Mouse (Mus musculus) MEL (cell line): ENCODE measurements around the gene Wdr45b. TPM values are rescaled to one million over a fixed set of nuclear protein-coding genes. Genes with fewer than 3 reads are reported as not detected.

ENCODE experiments used
- DNase-seq: peaks from one replicate; pipeline ENCODE4 v3.0.0; 2011; ENCODE audit warnings: low read depth, low spot score
- H3K27ac ChIP-seq: 2 replicates; pipeline ENCODE4 v1.5.1; 2012; ENCODE audit warnings: low read depth, mild to moderate bottlenecking, control low read depth, low read length, moderate library complexity; ENCODE audit not compliant: control insufficient read depth
- H3K27me3 ChIP-seq, 2 experiments: fragments of 150-350 bp in 1 of 2; sonication (generic) in 1 of 2; 2 replicates each; pipeline ENCODE4 v1.6.1; 2012; ENCODE audit warnings: low read length in 2 of 2, mild to moderate bottlenecking in 2 of 2, improper control_type of control experiment in 1 of 2, moderate library complexity in 1 of 2; ENCODE audit not compliant: insufficient read depth in 2 of 2, control insufficient read depth in 1 of 2
- H3K36me3 ChIP-seq, 2 experiments: 2 replicates each; pipeline ENCODE4 v1.6.1; 2012 to 2014; ENCODE audit warnings: low read length in 2 of 2, improper control_type of control experiment in 1 of 2, inconsistent platforms in 1 of 2, mild to moderate bottlenecking in 1 of 2; ENCODE audit not compliant: insufficient read depth in 2 of 2, control insufficient read depth in 1 of 2
- H3K4me1 ChIP-seq, 2 experiments: fragments of 150-350 bp in 1 of 2; sonication (generic) in 1 of 2; 2 replicates each; pipeline ENCODE4 v1.6.1; 2012; ENCODE audit warnings: low read length in 2 of 2, improper control_type of control experiment in 1 of 2, mild to moderate bottlenecking in 1 of 2; ENCODE audit not compliant: insufficient read depth in 2 of 2, control insufficient read depth in 1 of 2
- H3K4me3 ChIP-seq, 2 experiments: fragments of 150-350 bp in 1 of 2; sonication (generic) in 1 of 2; 2 replicates each; pipeline ENCODE4 v1.5.1; 2012; ENCODE audit warnings: low read depth in 2 of 2, low read length in 2 of 2, mild to moderate bottlenecking in 2 of 2, moderate library complexity in 2 of 2, control low read depth in 1 of 2, improper control_type of control experiment in 1 of 2; ENCODE audit not compliant: control insufficient read depth in 1 of 2, insufficient read depth in 1 of 2
- H3K79me2 ChIP-seq: 2 replicates; pipeline ENCODE4 v1.6.1; 2012; ENCODE audit warnings: mild to moderate bottlenecking, low read length, moderate library complexity; ENCODE audit not compliant: control insufficient read depth, poor library complexity, insufficient read depth
- H3K9ac ChIP-seq: 2 replicates; pipeline ENCODE4 v1.6.1; 2012; ENCODE audit warnings: low read depth, mild to moderate bottlenecking, control low read depth, low read length, moderate library complexity; ENCODE audit not compliant: control insufficient read depth, poor library complexity, severe bottlenecking
- H3K9me3 ChIP-seq: fragments of 150-350 bp; sonication (generic); replicated peaks from 2 replicates; pipeline ENCODE4 v1.6.1; 2012; ENCODE audit warnings: mild to moderate bottlenecking, low read length, improper control_type of control experiment, moderate library complexity; ENCODE audit not compliant: insufficient read depth
- BHLHE40 ChIP-seq: IDR thresholded peaks from 2 replicates; pipeline ENCODE4 v1.6.1; 2012; ENCODE audit warnings: low read depth, mild to moderate bottlenecking, inconsistent platforms, low read length, improper control_type of control experiment, borderline replicate concordance
- CHD1 ChIP-seq: IDR thresholded peaks from 2 replicates; pipeline ENCODE4 v1.6.1; 2012; ENCODE audit warnings: low read depth, mild to moderate bottlenecking, inconsistent platforms, low read length, improper control_type of control experiment
- CHD2 ChIP-seq: IDR thresholded peaks from 2 replicates; pipeline ENCODE4 v1.6.1; 2011; ENCODE audit warnings: low read length, improper control_type of control experiment
- CTCF ChIP-seq, 3 experiments: IDR thresholded peaks in 2 of 3; conservative IDR thresholded peaks in 1 of 3; 2 replicates each; pipeline ENCODE4 v1.5.1; 2011 to 2012; ENCODE audit warnings: low read length in 3 of 3, low read depth in 2 of 3, mild to moderate bottlenecking in 2 of 3, improper control_type of control experiment in 1 of 3, inconsistent platforms in 1 of 3, mixed read lengths in 1 of 3, moderate library complexity in 1 of 3; ENCODE audit not compliant: control insufficient read depth in 1 of 3, insufficient read depth in 1 of 3, poor library complexity in 1 of 3, severe bottlenecking in 1 of 3
- E2F4 ChIP-seq: IDR thresholded peaks from 2 replicates; pipeline ENCODE4 v1.6.1; 2011; ENCODE audit warnings: low read depth, low read length, improper control_type of control experiment, borderline replicate concordance
- ELF1 ChIP-seq: IDR thresholded peaks from 2 replicates; pipeline ENCODE4 v1.6.1; 2014; ENCODE audit warnings: low read depth, mild to moderate bottlenecking, inconsistent platforms, low read length, improper control_type of control experiment, moderate library complexity
- EP300 ChIP-seq, 2 experiments: IDR thresholded peaks; 2 replicates each; pipeline ENCODE4 v1.6.1; 2011; ENCODE audit warnings: improper control_type of control experiment in 2 of 2, low read length in 2 of 2, low read depth in 1 of 2, mild to moderate bottlenecking in 1 of 2
- ETS1 ChIP-seq: IDR thresholded peaks from 2 replicates; pipeline ENCODE4 v1.6.1; 2012; ENCODE audit warnings: low read depth, mild to moderate bottlenecking, inconsistent platforms, low read length, improper control_type of control experiment, moderate library complexity
- GABPA ChIP-seq: IDR thresholded peaks from 2 replicates; pipeline ENCODE4 v1.6.1; 2012; ENCODE audit warnings: low read depth, mild to moderate bottlenecking, inconsistent platforms, low read length, improper control_type of control experiment, moderate library complexity
- GATA1 ChIP-seq: IDR thresholded peaks from 2 replicates; pipeline ENCODE4 v1.6.1; 2011; ENCODE audit warnings: low read depth, low read length, improper control_type of control experiment
- HCFC1 ChIP-seq: IDR thresholded peaks from 2 replicates; pipeline ENCODE4 v1.6.1; 2012; ENCODE audit warnings: low read depth, mild to moderate bottlenecking, inconsistent platforms, low read length, improper control_type of control experiment, moderate library complexity
- JUND ChIP-seq: IDR thresholded peaks from 2 replicates; pipeline ENCODE4 v1.6.1; 2011; ENCODE audit warnings: low read depth, mild to moderate bottlenecking, improper control_type of control experiment, low read length
- KAT2A ChIP-seq: conservative IDR thresholded peaks from 2 replicates; pipeline ENCODE4 v1.6.1; 2012; ENCODE audit warnings: low read depth, low read length, improper control_type of control experiment, inconsistent platforms
- MAFK ChIP-seq: IDR thresholded peaks from 2 replicates; pipeline ENCODE4 v1.6.1; 2011; ENCODE audit warnings: low read depth, mild to moderate bottlenecking, low read length, improper control_type of control experiment, borderline replicate concordance
- MAX ChIP-seq: IDR thresholded peaks from 2 replicates; pipeline ENCODE4 v1.6.1; 2011; ENCODE audit warnings: low read length, improper control_type of control experiment
- MEF2A ChIP-seq: IDR thresholded peaks from 2 replicates; pipeline ENCODE4 v1.6.1; 2014; ENCODE audit warnings: low read depth, mild to moderate bottlenecking, inconsistent platforms, low read length, improper control_type of control experiment; ENCODE audit not compliant: poor library complexity, insufficient replicate concordance, severe bottlenecking; ENCODE audit errors: extremely low read depth
- MXI1 ChIP-seq: IDR thresholded peaks from 2 replicates; pipeline ENCODE4 v1.6.1; 2011; ENCODE audit warnings: mild to moderate bottlenecking, low read depth, low read length, improper control_type of control experiment
- MYB ChIP-seq: IDR thresholded peaks from 2 replicates; pipeline ENCODE4 v1.6.1; 2011; ENCODE audit warnings: mild to moderate bottlenecking, low read depth, low read length, improper control_type of control experiment
- MYC ChIP-seq: IDR thresholded peaks from 2 replicates; pipeline ENCODE4 v1.6.1; 2011; ENCODE audit warnings: low read depth, mild to moderate bottlenecking, low read length, improper control_type of control experiment, moderate library complexity
- NELFE ChIP-seq: IDR thresholded peaks from 2 replicates; pipeline ENCODE4 v1.6.1; 2011; ENCODE audit warnings: low read depth, low read length, improper control_type of control experiment
- NRF1 ChIP-seq: IDR thresholded peaks from 2 replicates; pipeline ENCODE4 v1.6.1; 2014; ENCODE audit warnings: low read depth, mild to moderate bottlenecking, inconsistent platforms, low read length, improper control_type of control experiment, moderate library complexity; ENCODE audit not compliant: poor library complexity, insufficient read depth, severe bottlenecking
- POLR2A ChIP-seq, 2 experiments: IDR thresholded peaks; 2 replicates each; pipeline ENCODE4 v1.6.1; 2011 to 2012; ENCODE audit warnings: low read length in 2 of 2, mild to moderate bottlenecking in 2 of 2, control low read depth in 1 of 2, improper control_type of control experiment in 1 of 2, low read depth in 1 of 2, moderate library complexity in 1 of 2; ENCODE audit not compliant: control insufficient read depth in 1 of 2, insufficient read depth in 1 of 2, poor library complexity in 1 of 2
- POLR2AphosphoS2 ChIP-seq: IDR thresholded peaks from 2 replicates; pipeline ENCODE4 v1.6.1; 2011; ENCODE audit warnings: low read length, improper control_type of control experiment
- POLR2AphosphoS5 ChIP-seq: IDR thresholded peaks from 2 replicates; pipeline ENCODE4 v1.6.1; 2012; ENCODE audit warnings: low read depth, borderline replicate concordance, mild to moderate bottlenecking, inconsistent platforms, low read length, moderate library complexity, mixed read lengths
- RAD21 ChIP-seq: IDR thresholded peaks from 2 replicates; pipeline ENCODE4 v1.6.1; 2011; ENCODE audit warnings: mild to moderate bottlenecking, low read depth, low read length, improper control_type of control experiment
- RCOR1 ChIP-seq: IDR thresholded peaks from 2 replicates; pipeline ENCODE4 v1.6.1; 2012; ENCODE audit warnings: low read depth, mild to moderate bottlenecking, inconsistent platforms, low read length, improper control_type of control experiment
- SIN3A ChIP-seq: IDR thresholded peaks from 2 replicates; pipeline ENCODE4 v1.6.1; 2012; ENCODE audit warnings: low read length, improper control_type of control experiment, inconsistent platforms
- SMC3 ChIP-seq: IDR thresholded peaks from 2 replicates; pipeline ENCODE4 v1.6.1; 2011; ENCODE audit warnings: low read depth, low read length, improper control_type of control experiment
- TAL1 ChIP-seq: IDR thresholded peaks from 2 replicates; pipeline ENCODE4 v1.6.1; 2012; ENCODE audit warnings: mild to moderate bottlenecking, inconsistent platforms, low read length, moderate library complexity, mixed read lengths
- TBP ChIP-seq: IDR thresholded peaks from 2 replicates; pipeline ENCODE4 v1.8.0; 2011; ENCODE audit warnings: low read depth, low read length, improper control_type of control experiment
- TCF12 ChIP-seq: IDR thresholded peaks from 2 replicates; pipeline ENCODE4 v1.6.1; 2014; ENCODE audit warnings: low read depth, mild to moderate bottlenecking, inconsistent platforms, low read length, improper control_type of control experiment, moderate library complexity
- UBTF ChIP-seq: IDR thresholded peaks from 2 replicates; pipeline ENCODE4 v1.6.1; 2012; ENCODE audit warnings: low read depth, mild to moderate bottlenecking, inconsistent platforms, low read length, improper control_type of control experiment, moderate library complexity, borderline replicate concordance; ENCODE audit not compliant: insufficient read depth
- USF1 ChIP-seq: IDR thresholded peaks from 2 replicates; pipeline ENCODE4 v1.6.1; 2014; ENCODE audit warnings: low read depth, mild to moderate bottlenecking, inconsistent platforms, low read length, improper control_type of control experiment, moderate library complexity
- USF2 ChIP-seq, 2 experiments: IDR thresholded peaks; 2 replicates each; pipeline ENCODE4 v1.6.1; 2011 to 2012; ENCODE audit warnings: improper control_type of control experiment in 2 of 2, low read length in 2 of 2, borderline replicate concordance in 1 of 2, inconsistent platforms in 1 of 2, low read depth in 1 of 2, mild to moderate bottlenecking in 1 of 2; ENCODE audit not compliant: insufficient read depth in 1 of 2
- ZC3H11A ChIP-seq: IDR thresholded peaks from 2 replicates; pipeline ENCODE4 v1.6.1; 2012; ENCODE audit warnings: low read depth, mild to moderate bottlenecking, inconsistent platforms, low read length, improper control_type of control experiment
- ZKSCAN1 ChIP-seq: IDR thresholded peaks from 2 replicates; pipeline ENCODE4 v1.6.1; 2012; ENCODE audit warnings: low read depth, mild to moderate bottlenecking, inconsistent platforms, low read length, improper control_type of control experiment, moderate library complexity
- ZMIZ1 ChIP-seq: IDR thresholded peaks from 2 replicates; pipeline ENCODE4 v1.6.1; 2012; ENCODE audit warnings: low read depth, mild to moderate bottlenecking, inconsistent platforms, low read length, improper control_type of control experiment, moderate library complexity
- ZNF384 ChIP-seq: IDR thresholded peaks from 2 replicates; pipeline ENCODE4 v1.6.1; 2012; ENCODE audit warnings: low read depth, mild to moderate bottlenecking, inconsistent platforms, low read length, improper control_type of control experiment
- polyA plus RNA-seq, 2 experiments: library from polyadenylated mRNA; stranded (reverse) in 1 of 2; unstranded in 1 of 2; fragments of >175 nt in 1 of 2; fragments of >200 nt in 1 of 2; gene quantifications; 2 replicates each; pipeline versions ENCODE4 v1.2.1 to v1.2.4; 2012; ENCODE audit warnings: low replicate concordance in 2 of 2, low read depth in 1 of 2; ENCODE audit not compliant: insufficient read length in 2 of 2, insufficient read depth in 1 of 2, missing spikeins in 1 of 2
- total RNA-seq: library from RNA; depleted of rRNA; stranded (reverse); fragments of 300-350 nt; gene quantifications from 2 replicates; pipeline ENCODE4 v1.2.3, GENCODE M21; 2012

The Wdr45b gene
- total and polyA plus RNA-seq, 3 experiments, result 39.3 to 41.9 TPM; not detected in 1

DNA sequence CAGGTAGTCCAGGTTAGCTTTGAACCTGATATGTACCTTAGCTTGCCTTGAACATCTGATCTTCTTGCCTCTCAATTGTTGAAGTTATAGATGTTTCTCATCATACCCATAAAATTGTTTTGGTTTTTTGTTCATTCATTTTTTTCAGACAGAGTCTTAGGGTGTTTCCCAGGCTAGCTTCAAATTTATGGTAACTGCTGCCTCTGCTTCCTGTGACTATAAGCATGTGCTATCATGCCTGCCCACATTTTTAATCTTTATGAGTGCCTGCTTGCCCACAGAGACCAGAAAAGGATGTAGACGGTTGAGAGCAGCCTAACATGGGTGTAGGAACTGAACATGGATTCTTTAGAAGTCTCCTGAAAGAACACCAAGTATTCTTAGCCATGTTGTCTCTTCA lies 14.5 kb upstream of the Wdr45b start:
- Histone ChIP-seq H3K27me3 (no peaks in the 10 kb centered on the region), H3K27ac (peak overlapping the region; percentile 81), H3K79me2 (no peaks in the 10 kb centered on the region), H3K4me1 (peaks cover 9 to 11% of the 10 kb centered on the region in 2 experiments), H3K9ac (no peak overlapping the region), H3K4me3 (no peak overlapping the region), H3K9me3 (no peaks in the 10 kb centered on the region), H3K36me3 (peaks cover 0 to 5% of the 10 kb centered on the region in 2 experiments; a peak in 2 of 4 replicates)
- peak; percentile 86 for DNase-seq
- TF ChIP-seq RCOR1 (peak; percentile 68; the same call in 1 of the 2 replicates), MXI1 (peak; percentile 62; the same call in 1 of the 2 replicates), ZKSCAN1 (no peak), TBP (peak; percentile 48; the same call in 1 of the 2 replicates), ZMIZ1 (no peak), UBTF (no peak), GABPA (no peak), ETS1 (peak; percentile 75), HCFC1 (peak; percentile 58), CTCF (IDR thresholded peaks at IDR 0.05 in 2 of 3, conservative IDR thresholded peaks at IDR 0.05 in 1 of 3; ENCODE audit: control insufficient read depth in 1 of 3, insufficient read depth in 1 of 3, low read depth in 2 of 3, low read length in 3 of 3, poor library complexity in 1 of 3, severe bottlenecking in 1 of 3) (no peak), USF2 (IDR thresholded peaks at IDR 0.05; ENCODE audit: borderline replicate concordance in 1 of 2, insufficient read depth in 1 of 2, low read depth in 1 of 2, low read length in 2 of 2) (no peak), TCF12 (peak; percentile 81), JUND (no peak), MEF2A (no peak), NRF1 (no peak), RAD21 (no peak), POLR2AphosphoS2 (no peak), NELFE (no peak), MAX (peak; percentile 86), USF1 (no peak), ELF1 (no peak), BHLHE40 (peak; percentile 59; the same call in 1 of the 2 replicates), CHD1 (no peak), CHD2 (no peak), SMC3 (no peak), MYC (peak; percentile 80; the same call in 1 of the 2 replicates), SIN3A (peak; percentile 79), GATA1 (peak; percentile 82), ZC3H11A (no peak), TAL1 (peak; percentile 63), KAT2A (no peak), ZNF384 (peak; percentile 80), MAFK (no peak), EP300 (IDR thresholded peaks at IDR 0.05; ENCODE audit: low read depth in 1 of 2, low read length in 2 of 2) (peak; percentile 91 to 95), POLR2A (IDR thresholded peaks at IDR 0.05; ENCODE audit: control insufficient read depth in 1 of 2, insufficient read depth in 1 of 2, low read depth in 1 of 2, low read length in 2 of 2, poor library complexity in 1 of 2) (no peak), E2F4 (no peak), POLR2AphosphoS5 (no peak), MYB (peak; percentile 88)
